Mouse (Mus musculus) MEL (cell line): ENCODE measurements around the gene Prcd. TPM values are rescaled to one million over a fixed set of nuclear protein-coding genes. Genes with fewer than 3 reads are reported as not detected.

Experiments used
- DNase-seq: peaks from one replicate; pipeline ENCODE4 v3.0.0; 2011; ENCODE audit warnings: low read depth, low spot score
- H3K27ac ChIP-seq: 2 replicates; pipeline ENCODE4 v1.5.1; 2012; ENCODE audit warnings: low read depth, mild to moderate bottlenecking, control low read depth, low read length, moderate library complexity; ENCODE audit not compliant: control insufficient read depth
- H3K27me3 ChIP-seq, 2 experiments: fragments of 150-350 bp in 1 of 2; sonication (generic) in 1 of 2; 2 replicates each; pipeline ENCODE4 v1.6.1; 2012; ENCODE audit warnings: low read length in 2 of 2, mild to moderate bottlenecking in 2 of 2, improper control_type of control experiment in 1 of 2, moderate library complexity in 1 of 2; ENCODE audit not compliant: insufficient read depth in 2 of 2, control insufficient read depth in 1 of 2
- H3K36me3 ChIP-seq, 2 experiments: 2 replicates each; pipeline ENCODE4 v1.6.1; 2012 to 2014; ENCODE audit warnings: low read length in 2 of 2, improper control_type of control experiment in 1 of 2, inconsistent platforms in 1 of 2, mild to moderate bottlenecking in 1 of 2; ENCODE audit not compliant: insufficient read depth in 2 of 2, control insufficient read depth in 1 of 2
- H3K4me1 ChIP-seq, 2 experiments: fragments of 150-350 bp in 1 of 2; sonication (generic) in 1 of 2; 2 replicates each; pipeline ENCODE4 v1.6.1; 2012; ENCODE audit warnings: low read length in 2 of 2, improper control_type of control experiment in 1 of 2, mild to moderate bottlenecking in 1 of 2; ENCODE audit not compliant: insufficient read depth in 2 of 2, control insufficient read depth in 1 of 2
- H3K4me3 ChIP-seq, 2 experiments: fragments of 150-350 bp in 1 of 2; sonication (generic) in 1 of 2; 2 replicates each; pipeline ENCODE4 v1.5.1; 2012; ENCODE audit warnings: low read depth in 2 of 2, low read length in 2 of 2, mild to moderate bottlenecking in 2 of 2, moderate library complexity in 2 of 2, control low read depth in 1 of 2, improper control_type of control experiment in 1 of 2; ENCODE audit not compliant: control insufficient read depth in 1 of 2, insufficient read depth in 1 of 2
- H3K79me2 ChIP-seq: 2 replicates; pipeline ENCODE4 v1.6.1; 2012; ENCODE audit warnings: mild to moderate bottlenecking, low read length, moderate library complexity; ENCODE audit not compliant: control insufficient read depth, poor library complexity, insufficient read depth
- H3K9ac ChIP-seq: 2 replicates; pipeline ENCODE4 v1.6.1; 2012; ENCODE audit warnings: low read depth, mild to moderate bottlenecking, control low read depth, low read length, moderate library complexity; ENCODE audit not compliant: control insufficient read depth, poor library complexity, severe bottlenecking
- H3K9me3 ChIP-seq: fragments of 150-350 bp; sonication (generic); replicated peaks from 2 replicates; pipeline ENCODE4 v1.6.1; 2012; ENCODE audit warnings: mild to moderate bottlenecking, low read length, improper control_type of control experiment, moderate library complexity; ENCODE audit not compliant: insufficient read depth
- BHLHE40 ChIP-seq: IDR thresholded peaks from 2 replicates; pipeline ENCODE4 v1.6.1; 2012; ENCODE audit warnings: low read depth, mild to moderate bottlenecking, inconsistent platforms, low read length, improper control_type of control experiment, borderline replicate concordance
- CHD1 ChIP-seq: IDR thresholded peaks from 2 replicates; pipeline ENCODE4 v1.6.1; 2012; ENCODE audit warnings: low read depth, mild to moderate bottlenecking, inconsistent platforms, low read length, improper control_type of control experiment
- CHD2 ChIP-seq: IDR thresholded peaks from 2 replicates; pipeline ENCODE4 v1.6.1; 2011; ENCODE audit warnings: low read length, improper control_type of control experiment
- CTCF ChIP-seq, 3 experiments: IDR thresholded peaks in 2 of 3; conservative IDR thresholded peaks in 1 of 3; 2 replicates each; pipeline ENCODE4 v1.5.1; 2011 to 2012; ENCODE audit warnings: low read length in 3 of 3, low read depth in 2 of 3, mild to moderate bottlenecking in 2 of 3, improper control_type of control experiment in 1 of 3, inconsistent platforms in 1 of 3, mixed read lengths in 1 of 3, moderate library complexity in 1 of 3; ENCODE audit not compliant: control insufficient read depth in 1 of 3, insufficient read depth in 1 of 3, poor library complexity in 1 of 3, severe bottlenecking in 1 of 3
- E2F4 ChIP-seq: IDR thresholded peaks from 2 replicates; pipeline ENCODE4 v1.6.1; 2011; ENCODE audit warnings: low read depth, low read length, improper control_type of control experiment, borderline replicate concordance
- ELF1 ChIP-seq: IDR thresholded peaks from 2 replicates; pipeline ENCODE4 v1.6.1; 2014; ENCODE audit warnings: low read depth, mild to moderate bottlenecking, inconsistent platforms, low read length, improper control_type of control experiment, moderate library complexity
- EP300 ChIP-seq, 2 experiments: IDR thresholded peaks; 2 replicates each; pipeline ENCODE4 v1.6.1; 2011; ENCODE audit warnings: improper control_type of control experiment in 2 of 2, low read length in 2 of 2, low read depth in 1 of 2, mild to moderate bottlenecking in 1 of 2
- GABPA ChIP-seq: IDR thresholded peaks from 2 replicates; pipeline ENCODE4 v1.6.1; 2012; ENCODE audit warnings: low read depth, mild to moderate bottlenecking, inconsistent platforms, low read length, improper control_type of control experiment, moderate library complexity
- HCFC1 ChIP-seq: IDR thresholded peaks from 2 replicates; pipeline ENCODE4 v1.6.1; 2012; ENCODE audit warnings: low read depth, mild to moderate bottlenecking, inconsistent platforms, low read length, improper control_type of control experiment, moderate library complexity
- MAX ChIP-seq: IDR thresholded peaks from 2 replicates; pipeline ENCODE4 v1.6.1; 2011; ENCODE audit warnings: low read length, improper control_type of control experiment
- MEF2A ChIP-seq: IDR thresholded peaks from 2 replicates; pipeline ENCODE4 v1.6.1; 2014; ENCODE audit warnings: low read depth, mild to moderate bottlenecking, inconsistent platforms, low read length, improper control_type of control experiment; ENCODE audit not compliant: poor library complexity, insufficient replicate concordance, severe bottlenecking; ENCODE audit errors: extremely low read depth
- MXI1 ChIP-seq: IDR thresholded peaks from 2 replicates; pipeline ENCODE4 v1.6.1; 2011; ENCODE audit warnings: mild to moderate bottlenecking, low read depth, low read length, improper control_type of control experiment
- MYC ChIP-seq: IDR thresholded peaks from 2 replicates; pipeline ENCODE4 v1.6.1; 2011; ENCODE audit warnings: low read depth, mild to moderate bottlenecking, low read length, improper control_type of control experiment, moderate library complexity
- POLR2AphosphoS2 ChIP-seq: IDR thresholded peaks from 2 replicates; pipeline ENCODE4 v1.6.1; 2011; ENCODE audit warnings: low read length, improper control_type of control experiment
- RAD21 ChIP-seq: IDR thresholded peaks from 2 replicates; pipeline ENCODE4 v1.6.1; 2011; ENCODE audit warnings: mild to moderate bottlenecking, low read depth, low read length, improper control_type of control experiment
- RCOR1 ChIP-seq: IDR thresholded peaks from 2 replicates; pipeline ENCODE4 v1.6.1; 2012; ENCODE audit warnings: low read depth, mild to moderate bottlenecking, inconsistent platforms, low read length, improper control_type of control experiment
- SIN3A ChIP-seq: IDR thresholded peaks from 2 replicates; pipeline ENCODE4 v1.6.1; 2012; ENCODE audit warnings: low read length, improper control_type of control experiment, inconsistent platforms
- USF1 ChIP-seq: IDR thresholded peaks from 2 replicates; pipeline ENCODE4 v1.6.1; 2014; ENCODE audit warnings: low read depth, mild to moderate bottlenecking, inconsistent platforms, low read length, improper control_type of control experiment, moderate library complexity
- USF2 ChIP-seq, 2 experiments: IDR thresholded peaks; 2 replicates each; pipeline ENCODE4 v1.6.1; 2011 to 2012; ENCODE audit warnings: improper control_type of control experiment in 2 of 2, low read length in 2 of 2, borderline replicate concordance in 1 of 2, inconsistent platforms in 1 of 2, low read depth in 1 of 2, mild to moderate bottlenecking in 1 of 2; ENCODE audit not compliant: insufficient read depth in 1 of 2
- ZC3H11A ChIP-seq: IDR thresholded peaks from 2 replicates; pipeline ENCODE4 v1.6.1; 2012; ENCODE audit warnings: low read depth, mild to moderate bottlenecking, inconsistent platforms, low read length, improper control_type of control experiment
- ZKSCAN1 ChIP-seq: IDR thresholded peaks from 2 replicates; pipeline ENCODE4 v1.6.1; 2012; ENCODE audit warnings: low read depth, mild to moderate bottlenecking, inconsistent platforms, low read length, improper control_type of control experiment, moderate library complexity
- ZMIZ1 ChIP-seq: IDR thresholded peaks from 2 replicates; pipeline ENCODE4 v1.6.1; 2012; ENCODE audit warnings: low read depth, mild to moderate bottlenecking, inconsistent platforms, low read length, improper control_type of control experiment, moderate library complexity
- ZNF384 ChIP-seq: IDR thresholded peaks from 2 replicates; pipeline ENCODE4 v1.6.1; 2012; ENCODE audit warnings: low read depth, mild to moderate bottlenecking, inconsistent platforms, low read length, improper control_type of control experiment
- polyA plus RNA-seq, 2 experiments: library from polyadenylated mRNA; stranded (reverse) in 1 of 2; unstranded in 1 of 2; fragments of >175 nt in 1 of 2; fragments of >200 nt in 1 of 2; gene quantifications; 2 replicates each; pipeline versions ENCODE4 v1.2.1 to v1.2.4; 2012; ENCODE audit warnings: low replicate concordance in 2 of 2, low read depth in 1 of 2; ENCODE audit not compliant: insufficient read length in 2 of 2, insufficient read depth in 1 of 2, missing spikeins in 1 of 2
- total RNA-seq: library from RNA; depleted of rRNA; stranded (reverse); fragments of 300-350 nt; gene quantifications from 2 replicates; pipeline ENCODE4 v1.2.3, GENCODE M21; 2012

Gene Prcd
- total and polyA plus RNA-seq, 3 experiments, result 44.4 to 72.2 TPM; not detected in 1

- no peak overlapping the region for H3K27ac ChIP-seq
- peak overlapping the region; percentile 12; the same call in 1 of the 2 replicates for H3K9ac ChIP-seq
- TF ChIP-seq MAX (peak; percentile 70), USF1 (peak; percentile 96), RCOR1 (no peak), GABPA (no peak), USF2 (IDR thresholded peaks at IDR 0.05; ENCODE audit: borderline replicate concordance in 1 of 2, insufficient read depth in 1 of 2, low read depth in 1 of 2, low read length in 2 of 2) (peak; percentile 31 to 75; a peak in 2 of 4 replicates), ELF1 (no peak), MXI1 (peak; percentile 45; the same call in 1 of the 2 replicates)
- H3K4me1 ChIP-seq, result peaks cover 0 to 9% of the 10 kb centered on the region in 2 experiments; a peak in 3 of 4 replicates
- no peaks in the 10 kb centered on the region for H3K79me2 ChIP-seq
- peak; percentile 53 for DNase-seq
- no peaks in the 10 kb centered on the region; a peak in 1 of 4 replicates for H3K36me3 ChIP-seq
- H3K9me3 ChIP-seq, result no peaks in the 10 kb centered on the region
- H3K4me3 ChIP-seq, result 0 out of 4 replicates have a peak overlapping the region, but pooled peaks of 1 of the 2 experiments have one; percentile 26
- H3K27me3 ChIP-seq, result peaks cover 0 to 7% of the 10 kb centered on the region in 2 experiments; a peak in 2 of 4 replicates
Measured at GRCm38 (mm10) chr11:116710793-116711192, 57.5 kb downstream of the Prcd start.

- DNase-seq, result no peak
- Histone ChIP-seq H3K27me3 (peaks cover 0 to 7% of the 10 kb centered on the region in 2 experiments; a peak in 2 of 4 replicates), H3K27ac (no peak overlapping the region), H3K4me1 (peaks cover 0 to 9% of the 10 kb centered on the region in 2 experiments; a peak in 3 of 4 replicates), H3K4me3 (no peak overlapping the region), H3K36me3 (no peaks in the 10 kb centered on the region; a peak in 1 of 4 replicates), H3K9ac (no peak overlapping the region)
- no peak for TF ChIP-seq GABPA
- no peak for TF ChIP-seq CHD1
- no peak for TF ChIP-seq E2F4
- TF ChIP-seq MYC, result no peak
- no peak for TF ChIP-seq BHLHE40
- TF ChIP-seq ZNF384, result no peak
- TF ChIP-seq CTCF (IDR thresholded peaks at IDR 0.05 in 2 of 3, conservative IDR thresholded peaks at IDR 0.05 in 1 of 3; ENCODE audit: control insufficient read depth in 1 of 3, insufficient read depth in 1 of 3, low read depth in 2 of 3, low read length in 3 of 3, poor library complexity in 1 of 3, severe bottlenecking in 1 of 3), result no peak
- no peak for TF ChIP-seq ZMIZ1
- no peak for TF ChIP-seq EP300 (IDR thresholded peaks at IDR 0.05; ENCODE audit: low read depth in 1 of 2, low read length in 2 of 2)
- no peak for TF ChIP-seq CHD2
- no peak for TF ChIP-seq RAD21
- TF ChIP-seq SIN3A, result no peak
- no peak for TF ChIP-seq MEF2A
- no peak for TF ChIP-seq RCOR1
- TF ChIP-seq POLR2AphosphoS2, result no peak
- no peak for TF ChIP-seq ZKSCAN1
- no peak for TF ChIP-seq MAX
- no peak for TF ChIP-seq HCFC1
- no peak for TF ChIP-seq ZC3H11A
- TF ChIP-seq, all 39 proteins: peak for 0
- Histone ChIP-seq H3K79me2 (no peaks in the 10 kb centered on the region), H3K9me3 (no peaks in the 10 kb centered on the region)
Measured at GRCm38 (mm10) chr11:116714052-116714451, 60.7 kb downstream of the Prcd start.
